Mouse (Mus musculus): ENCODE results near the gene Pomgnt2. TPM values are rescaled to one million over a fixed set of nuclear protein-coding genes. Genes with fewer than 3 reads are reported as not detected.

Gene Pomgnt2
- polyA plus RNA-seq, 1 experiment from 2014 or later = 13.0 TPM

GRCm38 (mm10) chr9:121959966-121960635 is 36.8 kb downstream of the Pomgnt2 start:
- H3K36me3 ChIP-seq = no peaks in the 10 kb centered on the region
- H3K27ac ChIP-seq = no peak overlapping the region
- no peak overlapping the region for H3K4me3 ChIP-seq
- H3K4me1 ChIP-seq = no peaks in the 10 kb centered on the region
- no peaks in the 10 kb centered on the region for H3K9me3 ChIP-seq
- no peak overlapping the region for H3K9ac ChIP-seq
- no peaks in the 10 kb centered on the region for H3K27me3 ChIP-seq
- WGBS = 43% methylated on average over 7 of the region's 7 CpGs
- no peak for ATAC-seq (ENCODE audit: borderline replicate concordance, extremely low read depth, low FRiP score, low TSS enrichment)
- H3K4me2 ChIP-seq = no peak overlapping the region

GRCm38 (mm10) chr9:121952596-121952995 is 44.3 kb downstream of the Pomgnt2 start:
- Histone ChIP-seq H3K4me3 (no peak overlapping the region), H3K27me3 (no peaks in the 10 kb centered on the region), H3K36me3 (no peaks in the 10 kb centered on the region), H3K9ac (no peak overlapping the region), H3K4me1 (peaks cover 25% of the 10 kb centered on the region), H3K27ac (no peak overlapping the region), H3K9me3 (no peaks in the 10 kb centered on the region), H3K4me2 (no peak overlapping the region)
- no peak for ATAC-seq (ENCODE audit: borderline replicate concordance, extremely low read depth, low FRiP score, low TSS enrichment)
- 81% methylated on average over 6 of the region's 6 CpGs for WGBS

GRCm38 (mm10) chr9:121951114-121951423 is 45.8 kb downstream of the Pomgnt2 start:
- peaks cover 25% of the 10 kb centered on the region for H3K4me1 ChIP-seq
- no peaks in the 10 kb centered on the region for H3K27me3 ChIP-seq
- H3K27ac ChIP-seq = peak overlapping the region; percentile 85
- H3K36me3 ChIP-seq = no peaks in the 10 kb centered on the region
- H3K9ac ChIP-seq = peak overlapping the region; percentile 47
- H3K4me3 ChIP-seq = peak overlapping the region; percentile 38
- 26% methylated on average over 4 of the region's 4 CpGs for WGBS
- peak; percentile 56 for ATAC-seq (ENCODE audit: borderline replicate concordance, extremely low read depth, low FRiP score, low TSS enrichment)
- no peaks in the 10 kb centered on the region for H3K9me3 ChIP-seq
- peak overlapping the region; percentile 72 for H3K4me2 ChIP-seq

- Histone ChIP-seq H3K4me2 (peak within 1 kb of the TSS; percentile 72), H3K9me3 (no peaks in the 10 kb centered on the region), H3K4me1 (peaks cover 25% of the 10 kb centered on the region), H3K36me3 (no peaks in the 10 kb centered on the region), H3K4me3 (peak within 1 kb of the TSS; percentile 38), H3K27me3 (no peaks in the 10 kb centered on the region), H3K27ac (peak within 1 kb of the TSS; percentile 85), H3K9ac (peak within 1 kb of the TSS; percentile 47)
- peak; percentile 93 for ATAC-seq (ENCODE audit: borderline replicate concordance, extremely low read depth, low FRiP score, low TSS enrichment)
- WGBS = 2% methylated on average over 14 of the region's 14 CpGs
Observed at GRCm38 (mm10) chr9:121950418-121951113, 46.3 kb downstream of the Pomgnt2 start, which contains the start of gene Fam198a. Gene Fam198a, plus strand, starts transcription at chr9:121950988.

GRCm38 (mm10) chr9:121948431-121948830 is 48.5 kb downstream of the Pomgnt2 start:
- no peak overlapping the region for H3K4me2 ChIP-seq
- H3K4me1 ChIP-seq = peaks cover 25% of the 10 kb centered on the region
- 46% methylated on average over 4 of the region's 4 CpGs for WGBS
- no peaks in the 10 kb centered on the region for H3K9me3 ChIP-seq
- H3K27ac ChIP-seq = no peak overlapping the region
- no peaks in the 10 kb centered on the region for H3K27me3 ChIP-seq
- H3K4me3 ChIP-seq = no peak overlapping the region
- no peaks in the 10 kb centered on the region for H3K36me3 ChIP-seq
- no peak overlapping the region for H3K9ac ChIP-seq
- no peak for ATAC-seq (ENCODE audit: borderline replicate concordance, extremely low read depth, low FRiP score, low TSS enrichment)

- peaks cover 25% of the 10 kb centered on the region for H3K4me1 ChIP-seq
- no peaks in the 10 kb centered on the region for H3K9me3 ChIP-seq
- H3K27ac ChIP-seq = no peak overlapping the region
- WGBS = 6% methylated on average over 4 of the region's 4 CpGs
- H3K36me3 ChIP-seq = no peaks in the 10 kb centered on the region
- H3K9ac ChIP-seq = no peak overlapping the region
- no peaks in the 10 kb centered on the region for H3K27me3 ChIP-seq
- ATAC-seq (ENCODE audit: borderline replicate concordance, extremely low read depth, low FRiP score, low TSS enrichment) = no peak
- no peak overlapping the region for H3K4me3 ChIP-seq
- H3K4me2 ChIP-seq = no peak overlapping the region
Observed at GRCm38 (mm10) chr9:121947784-121948183, 49.1 kb downstream of the Pomgnt2 start.

- Histone ChIP-seq H3K27ac (no peak overlapping the region), H3K4me3 (no peak overlapping the region), H3K4me2 (no peak overlapping the region), H3K36me3 (no peaks in the 10 kb centered on the region), H3K9ac (no peak overlapping the region), H3K9me3 (no peaks in the 10 kb centered on the region), H3K4me1 (no peaks in the 10 kb centered on the region; the same call in 1 of the 2 replicates), H3K27me3 (no peaks in the 10 kb centered on the region)
- WGBS = 84% methylated on average over 3 of the region's 3 CpGs
- no peak for ATAC-seq (ENCODE audit: borderline replicate concordance, extremely low read depth, low FRiP score, low TSS enrichment)
Observed at GRCm38 (mm10) chr9:121943628-121944027, 53.3 kb downstream of the Pomgnt2 start.

- no peak overlapping the region for H3K9ac ChIP-seq
- H3K9me3 ChIP-seq = no peaks in the 10 kb centered on the region
- 75% methylated on average over 3 of the region's 3 CpGs for WGBS
- no peaks in the 10 kb centered on the region for H3K27me3 ChIP-seq
- H3K27ac ChIP-seq = no peak overlapping the region
- H3K36me3 ChIP-seq = no peaks in the 10 kb centered on the region
- H3K4me2 ChIP-seq = no peak overlapping the region
- no peak overlapping the region for H3K4me3 ChIP-seq
- no peak for ATAC-seq (ENCODE audit: borderline replicate concordance, extremely low read depth, low FRiP score, low TSS enrichment)
- H3K4me1 ChIP-seq = 0 out of 2 replicates have a peak, but pooled peaks cover 3% of the 10 kb centered on the region
Observed at GRCm38 (mm10) chr9:121943005-121943404, 53.9 kb downstream of the Pomgnt2 start.

GRCm38 (mm10) chr9:121937944-121938355 is 59.0 kb downstream of the Pomgnt2 start:
- WGBS = 51% methylated on average over 21 of the region's 21 CpGs
- Histone ChIP-seq H3K4me2 (peak overlapping the region; percentile 52), H3K4me3 (peak overlapping the region; percentile 48), H3K27ac (no peak overlapping the region), H3K9me3 (no peaks in the 10 kb centered on the region), H3K36me3 (no peaks in the 10 kb centered on the region), H3K9ac (peak overlapping the region; percentile 40), H3K27me3 (no peaks in the 10 kb centered on the region), H3K4me1 (0 out of 2 replicates have a peak, but pooled peaks cover 3% of the 10 kb centered on the region)
- peak; percentile 72; the same call in 1 of the 2 replicates for ATAC-seq (ENCODE audit: borderline replicate concordance, extremely low read depth, low FRiP score, low TSS enrichment)

- Histone ChIP-seq H3K4me3 (peak overlapping the region; percentile 48), H3K4me2 (peak overlapping the region; percentile 52), H3K27ac (no peak overlapping the region), H3K27me3 (no peaks in the 10 kb centered on the region), H3K9me3 (no peaks in the 10 kb centered on the region), H3K9ac (no peak overlapping the region), H3K36me3 (no peaks in the 10 kb centered on the region), H3K4me1 (0 out of 2 replicates have a peak, but pooled peaks cover 3% of the 10 kb centered on the region)
- peak; percentile 35; the same call in 1 of the 2 replicates for ATAC-seq (ENCODE audit: borderline replicate concordance, extremely low read depth, low FRiP score, low TSS enrichment)
- 31% methylated on average over 6 of the region's 6 CpGs for WGBS
Observed at GRCm38 (mm10) chr9:121937451-121937864, 59.5 kb downstream of the Pomgnt2 start.

GRCm38 (mm10) chr9:121936952-121937351 is 60.0 kb downstream of the Pomgnt2 start:
- 70% methylated on average over 1 of the region's 1 CpGs for WGBS
- Histone ChIP-seq H3K9me3 (no peaks in the 10 kb centered on the region), H3K4me3 (no peak overlapping the region), H3K36me3 (no peaks in the 10 kb centered on the region), H3K9ac (no peak overlapping the region), H3K27ac (no peak overlapping the region), H3K4me2 (peak overlapping the region; percentile 52; the same call in 1 of the 2 replicates), H3K4me1 (0 out of 2 replicates have a peak, but pooled peaks cover 3% of the 10 kb centered on the region), H3K27me3 (no peaks in the 10 kb centered on the region)
- ATAC-seq (ENCODE audit: borderline replicate concordance, extremely low read depth, low FRiP score, low TSS enrichment) = 0 out of 2 replicates have a peak, but pooled peaks have one; percentile 14

GRCm38 (mm10) chr9:121934856-121935255 is 62.1 kb downstream of the Pomgnt2 start:
- Histone ChIP-seq H3K4me1 (0 out of 2 replicates have a peak, but pooled peaks cover 3% of the 10 kb centered on the region), H3K9me3 (no peaks in the 10 kb centered on the region), H3K27me3 (no peaks in the 10 kb centered on the region), H3K27ac (no peak overlapping the region), H3K9ac (no peak overlapping the region), H3K36me3 (no peaks in the 10 kb centered on the region), H3K4me2 (no peak overlapping the region), H3K4me3 (no peak overlapping the region)
- no peak for ATAC-seq (ENCODE audit: borderline replicate concordance, extremely low read depth, low FRiP score, low TSS enrichment)
- WGBS = 83% methylated on average over 4 of the region's 4 CpGs
